Mouse (Mus musculus) ES-E14 (cell line): Measurements from ENCODE around the gene Myo6. TPM values are rescaled to one million over a fixed set of nuclear protein-coding genes. Genes with fewer than 3 reads are reported as not detected.

Experiments
- DNase-seq: peaks from one replicate; pipeline ENCODE4 v3.0.0-alpha.2; 2013; ENCODE audit warnings: low read depth, low spot score
- H3K27ac ChIP-seq: 2 replicates; pipeline ENCODE4 v1.5.1; 2012; ENCODE audit warnings: low read depth, mild to moderate bottlenecking, low read length, moderate library complexity, mixed read lengths; ENCODE audit not compliant: poor library complexity, insufficient read depth, severe bottlenecking
- H3K36me3 ChIP-seq: 2 replicates; pipeline ENCODE4 v1.6.1; 2012; ENCODE audit warnings: mild to moderate bottlenecking, low read length, moderate library complexity, mixed read lengths; ENCODE audit not compliant: control insufficient read depth, poor library complexity, insufficient read depth, severe bottlenecking
- H3K4me1 ChIP-seq, 2 experiments: fragments of 150-350 bp in 1 of 2; sonication (generic) in 1 of 2; 2 replicates each; pipeline ENCODE4 v1.6.1; 2012; ENCODE audit warnings: low read length in 2 of 2, mild to moderate bottlenecking in 1 of 2, mixed read lengths in 1 of 2; ENCODE audit not compliant: control insufficient read depth in 2 of 2, insufficient read depth in 2 of 2, poor library complexity in 1 of 2
- H3K4me3 ChIP-seq, 2 experiments: fragments of 150-350 bp in 1 of 2; sonication (generic) in 1 of 2; 2 replicates each; pipeline ENCODE4 v1.5.1; 2012; ENCODE audit warnings: low read length in 2 of 2, low read depth in 1 of 2, mild to moderate bottlenecking in 1 of 2, mixed read lengths in 1 of 2; ENCODE audit not compliant: insufficient read depth in 1 of 2, poor library complexity in 1 of 2, severe bottlenecking in 1 of 2
- H3K9ac ChIP-seq: 2 replicates; pipeline ENCODE4 v1.6.1; 2012; ENCODE audit warnings: low read depth, mild to moderate bottlenecking, low read length, mixed read lengths; ENCODE audit not compliant: poor library complexity, insufficient read depth, severe bottlenecking
- H3K9me3 ChIP-seq: fragments of 150-350 bp; sonication (generic); 2 replicates; pipeline ENCODE4 v1.6.1; 2012; ENCODE audit warnings: low read depth, mild to moderate bottlenecking, low read length; ENCODE audit not compliant: control insufficient read depth, insufficient read depth
- CHD2 ChIP-seq: IDR thresholded peaks from 2 replicates; pipeline ENCODE4 v1.6.1; 2014; ENCODE audit warnings: mild to moderate bottlenecking, low read depth, low read length, inconsistent platforms
- HCFC1 ChIP-seq: IDR thresholded peaks from 2 replicates; pipeline ENCODE4 v1.6.1; 2012; ENCODE audit warnings: low read length, inconsistent platforms, borderline replicate concordance; ENCODE audit not compliant: insufficient read depth
- MAFK ChIP-seq: IDR thresholded peaks from 2 replicates; pipeline ENCODE4 v1.6.1; 2014; ENCODE audit warnings: mild to moderate bottlenecking, low read depth, low read length, inconsistent platforms; ENCODE audit not compliant: insufficient read depth
- ZC3H11A ChIP-seq: IDR thresholded peaks from 2 replicates; pipeline ENCODE4 v1.6.1; 2012; ENCODE audit warnings: low read depth, mild to moderate bottlenecking, inconsistent platforms, low read length, borderline replicate concordance
- ZNF384 ChIP-seq: IDR thresholded peaks from 2 replicates; pipeline ENCODE4 v1.6.1; 2012; ENCODE audit warnings: low read depth, low read length, inconsistent platforms
- in situ Hi-C, 2 experiments: fragments of 600-800 bp; cut with MboI; formaldehyde crosslinking; loops; one replicate each; pipeline ENCODE4 v1.15.1; 2025; ENCODE audit warnings: low sequenced_read_pairs in 2 of 2, inconsistent platforms in 1 of 2; ENCODE audit not compliant: unreplicated experiment in 2 of 2
- total RNA-seq: library from RNA; depleted of rRNA; stranded (reverse); fragments of 300-350 nt; gene quantifications from 2 replicates; pipeline ENCODE4 v1.2.3, GENCODE M21; 2012

Myo6 gene
- total RNA-seq, 1 experiment, result 9.0 TPM

DNA sequence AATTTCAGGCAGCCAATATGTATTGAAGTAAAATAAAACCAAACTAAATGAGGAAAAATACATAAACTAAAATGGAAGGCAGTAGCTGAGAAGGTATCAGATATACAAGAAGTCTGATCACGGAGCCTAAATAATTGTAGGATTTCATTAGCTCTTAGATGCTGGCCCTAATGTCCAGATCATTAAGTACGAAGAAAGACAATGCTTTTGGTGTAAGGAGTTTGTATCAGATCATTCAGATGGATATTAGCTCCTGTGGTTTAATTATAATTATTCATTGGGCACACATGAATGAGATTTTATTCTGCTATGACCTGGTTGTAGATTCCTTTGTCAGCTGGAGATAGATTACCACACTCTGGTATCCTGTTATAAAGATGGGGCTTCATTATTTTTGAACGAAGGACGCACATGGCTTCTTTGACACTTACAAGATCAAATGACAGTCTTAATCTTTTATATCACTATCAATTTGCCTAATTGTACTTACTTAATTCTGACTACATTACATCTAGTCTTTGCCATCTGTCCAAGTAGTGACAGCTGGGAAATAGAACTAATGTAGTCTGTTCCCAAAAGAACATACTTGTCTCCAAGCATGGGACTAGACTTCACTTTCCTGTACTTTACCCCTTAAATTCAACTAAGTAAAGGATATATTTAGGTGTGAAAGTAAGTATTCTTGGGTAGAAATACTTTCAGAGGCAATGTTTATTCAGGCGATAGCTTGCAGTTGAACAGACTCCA lies 61.9 kb downstream of the Myo6 start:
- H3K9ac ChIP-seq, result no peak overlapping the region
- no peaks in the 10 kb centered on the region for H3K4me1 ChIP-seq
- H3K27ac ChIP-seq, result no peak overlapping the region
- H3K4me3 ChIP-seq, result no peak overlapping the region
- no peaks in the 10 kb centered on the region for H3K9me3 ChIP-seq
- no peak for DNase-seq
- TF ChIP-seq ZC3H11A (no peak), CHD2 (no peak), ZNF384 (no peak), MAFK (no peak), HCFC1 (no peak)
- in situ Hi-C loops, result no loop called here
- H3K36me3 ChIP-seq, result no peaks in the 10 kb centered on the region

DNA sequence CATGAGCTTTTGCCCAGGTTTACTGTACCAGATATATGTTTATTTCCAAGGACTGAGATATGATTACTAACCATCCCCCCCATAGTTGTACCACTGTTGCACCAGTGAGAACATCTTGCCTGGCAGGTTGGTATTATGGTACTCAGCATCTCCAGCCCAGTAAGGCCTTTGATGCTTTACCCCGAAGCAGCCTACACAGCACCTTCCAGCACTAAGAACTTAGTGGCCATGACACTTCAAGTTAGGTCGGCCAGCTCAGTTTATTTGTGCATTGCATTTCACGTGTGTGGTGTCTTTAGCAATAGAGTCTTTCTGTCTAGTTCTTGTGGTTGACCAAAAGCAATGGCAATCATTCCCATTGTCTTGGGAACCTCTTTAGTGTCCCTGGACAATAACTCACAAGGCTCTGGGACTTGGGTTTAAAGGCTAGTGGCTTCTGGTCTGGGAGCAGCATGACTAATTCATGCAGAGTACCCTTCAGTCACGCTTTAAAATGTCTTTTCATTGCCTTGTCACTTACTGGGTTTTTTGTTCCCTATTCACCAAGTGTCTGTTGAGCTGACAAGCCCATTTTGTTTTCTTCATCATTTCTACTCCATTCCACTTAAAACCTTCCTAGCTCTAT lies 69.1 kb downstream of the Myo6 start:
- H3K9ac ChIP-seq, result no peak overlapping the region
- in situ Hi-C loops, result no loop called here
- no peaks in the 10 kb centered on the region for H3K9me3 ChIP-seq
- TF ChIP-seq ZNF384, result no peak
- no peak for TF ChIP-seq CHD2
- no peak for TF ChIP-seq MAFK
- no peak for TF ChIP-seq HCFC1
- TF ChIP-seq ZC3H11A, result no peak
- H3K4me3 ChIP-seq, result no peak overlapping the region
- no peak overlapping the region for H3K27ac ChIP-seq
- no peaks in the 10 kb centered on the region for H3K36me3 ChIP-seq
- no peaks in the 10 kb centered on the region for H3K4me1 ChIP-seq
- DNase-seq, result no peak

- Histone ChIP-seq H3K4me1 (no peaks in the 10 kb centered on the region), H3K27ac (no peak overlapping the region), H3K36me3 (no peaks in the 10 kb centered on the region), H3K9ac (no peak overlapping the region), H3K9me3 (no peaks in the 10 kb centered on the region), H3K4me3 (no peak overlapping the region)
- DNase-seq, result no peak
- in situ Hi-C loops, result no loop called here
- no peak for TF ChIP-seq ZNF384
- no peak for TF ChIP-seq HCFC1
- no peak for TF ChIP-seq ZC3H11A
- no peak for TF ChIP-seq CHD2
- no peak for TF ChIP-seq MAFK
Observed at GRCm38 (mm10) chr9:80237184-80237799, 72.5 kb downstream of the Myo6 start.

DNA sequence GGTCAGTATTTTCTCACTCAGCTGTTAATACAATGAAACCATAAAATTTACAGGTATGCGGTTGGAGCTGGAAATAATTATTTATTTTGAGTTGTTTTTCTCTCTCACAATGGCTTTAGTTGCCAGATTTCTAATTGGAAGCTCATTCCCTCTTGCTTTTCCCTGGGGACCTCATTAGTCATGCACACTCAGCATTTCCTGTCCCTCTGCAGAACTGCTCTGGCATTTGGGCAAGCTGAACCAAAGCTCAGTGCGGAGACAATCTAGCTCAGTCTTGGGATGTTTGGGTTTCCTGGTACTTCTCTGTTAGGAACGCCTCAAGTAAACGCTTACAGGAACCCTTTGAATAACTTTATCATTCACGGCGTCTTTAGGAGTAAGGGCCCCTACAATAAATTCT lies 76.9 kb downstream of the Myo6 start:
- H3K4me1 ChIP-seq, result no peaks in the 10 kb centered on the region
- TF ChIP-seq ZNF384 (no peak), MAFK (peak; percentile 41; the same call in 1 of the 2 replicates)
- in situ Hi-C loops, result no loop called here
- no peaks in the 10 kb centered on the region for H3K9me3 ChIP-seq
- no peak overlapping the region for H3K9ac ChIP-seq
- no peaks in the 10 kb centered on the region for H3K36me3 ChIP-seq
- no peak overlapping the region for H3K27ac ChIP-seq
- DNase-seq, result no peak
- no peak overlapping the region for H3K4me3 ChIP-seq
